Mouse (Mus musculus) limb, embryonic 11.5 days (tissue): ENCODE measurements around the gene Pgs1. TPM values are rescaled to one million over a fixed set of nuclear protein-coding genes. Genes with fewer than 3 reads are reported as not detected.

Experiments
- ATAC-seq: fragments of 200-750 bp; cut with Nextera tagmentation; 2 replicates; pipeline ENCODE4 v1.8.0; 2017; ENCODE audit warnings: low read depth; ENCODE audit not compliant: insufficient number of reproducible peaks, low FRiP score, low TSS enrichment
- DNase-seq: peaks from one replicate; pipeline ENCODE4 v3.0.0-alpha.2; 2015; ENCODE audit warnings: low spot score
- H3K27ac ChIP-seq: fragments of 300-500 bp; sonication (generic); replicated peaks from 2 replicates; pipeline ENCODE4 v1.5.1; 2014; ENCODE audit warnings: low read depth, mild to moderate bottlenecking, low read length
- H3K27me3 ChIP-seq: fragments of 300-500 bp; sonication (generic); 2 replicates; pipeline ENCODE4 v1.6.1; 2014; ENCODE audit warnings: mild to moderate bottlenecking, low read length, mixed read lengths; ENCODE audit not compliant: control insufficient read depth, insufficient read depth
- H3K36me3 ChIP-seq: fragments of 300-500 bp; sonication (generic); 2 replicates; pipeline ENCODE4 v1.6.1; 2014; ENCODE audit warnings: mild to moderate bottlenecking, low read length, moderate library complexity, mixed read lengths; ENCODE audit not compliant: control insufficient read depth, insufficient read depth
- H3K4me1 ChIP-seq: fragments of 300-500 bp; sonication (generic); 2 replicates; pipeline ENCODE4 v1.6.1; 2014; ENCODE audit warnings: low read length, mixed read lengths; ENCODE audit not compliant: control insufficient read depth, insufficient read depth
- H3K4me2 ChIP-seq: fragments of 300-500 bp; sonication (generic); 2 replicates; pipeline ENCODE4 v1.6.1; 2014; ENCODE audit warnings: low read depth, mild to moderate bottlenecking, moderate library complexity; ENCODE audit not compliant: severe bottlenecking
- H3K4me3 ChIP-seq: fragments of 300-500 bp; sonication (generic); 2 replicates; pipeline ENCODE4 v1.5.1; 2014; ENCODE audit warnings: low read depth, low read length
- H3K9ac ChIP-seq: fragments of 300-500 bp; sonication (generic); 2 replicates; pipeline ENCODE4 v1.6.1; 2014; ENCODE audit warnings: mild to moderate bottlenecking, low read length
- H3K9me3 ChIP-seq: fragments of 300-500 bp; sonication (generic); 2 replicates; pipeline ENCODE4 v1.6.1; 2016; ENCODE audit warnings: low read length; ENCODE audit not compliant: control insufficient read depth
- WGBS: fragments of 180-500 bp; shearing (Covaris S2); extraction: QIAGEN DNeasy Blood & Tissue Kit; methylation state at CpG from one replicate; pipeline ENCODE4 v1.1.7; 2014; 5-methylcytosine and 5-hydroxymethylcytosine counted together
- polyA plus RNA-seq: library from polyadenylated mRNA; unstranded; fragments of >200 nt; fragmentation: Nextera tagmentation; extraction: Ambion mirVana; gene quantifications from 2 replicates; pipeline ENCODE4 v1.2.1, GENCODE M21; 2014

Pgs1 gene
- polyA plus RNA-seq, 1 experiment from 2014 or later = 38.4 TPM

DNA sequence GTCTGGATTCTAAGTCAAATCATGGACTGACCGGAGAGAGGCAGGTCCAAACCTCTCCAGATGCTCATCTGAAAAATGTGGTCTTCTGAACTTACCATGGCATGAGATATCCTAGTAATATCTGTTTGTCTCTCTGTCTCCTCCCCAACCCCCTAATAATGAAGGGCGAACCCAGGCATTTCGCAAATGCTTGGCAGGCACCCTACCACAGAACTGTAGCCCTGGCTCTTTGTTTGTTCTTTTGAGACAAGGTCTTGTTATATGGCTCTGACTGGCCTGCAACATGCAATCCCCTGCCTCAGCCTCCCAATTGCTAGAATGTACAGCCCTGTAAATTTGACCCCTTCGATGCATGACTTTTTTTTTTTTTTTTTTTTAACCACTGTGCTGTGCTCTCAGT, 26.9 kb upstream of the Pgs1 start:
- peaks cover 26% of the 10 kb centered on the region for H3K4me1 ChIP-seq
- H3K9me3 ChIP-seq = no peaks in the 10 kb centered on the region
- DNase-seq (no peak), ATAC-seq (no peak)
- H3K27me3 ChIP-seq = no peaks in the 10 kb centered on the region
- no peak overlapping the region for H3K9ac ChIP-seq
- no peak overlapping the region for H3K4me2 ChIP-seq
- H3K27ac ChIP-seq = no peak overlapping the region
- no peak overlapping the region for H3K4me3 ChIP-seq
- 87% methylated on average over 4 of the region's 4 CpGs for WGBS
- H3K36me3 ChIP-seq = no peaks in the 10 kb centered on the region

DNA sequence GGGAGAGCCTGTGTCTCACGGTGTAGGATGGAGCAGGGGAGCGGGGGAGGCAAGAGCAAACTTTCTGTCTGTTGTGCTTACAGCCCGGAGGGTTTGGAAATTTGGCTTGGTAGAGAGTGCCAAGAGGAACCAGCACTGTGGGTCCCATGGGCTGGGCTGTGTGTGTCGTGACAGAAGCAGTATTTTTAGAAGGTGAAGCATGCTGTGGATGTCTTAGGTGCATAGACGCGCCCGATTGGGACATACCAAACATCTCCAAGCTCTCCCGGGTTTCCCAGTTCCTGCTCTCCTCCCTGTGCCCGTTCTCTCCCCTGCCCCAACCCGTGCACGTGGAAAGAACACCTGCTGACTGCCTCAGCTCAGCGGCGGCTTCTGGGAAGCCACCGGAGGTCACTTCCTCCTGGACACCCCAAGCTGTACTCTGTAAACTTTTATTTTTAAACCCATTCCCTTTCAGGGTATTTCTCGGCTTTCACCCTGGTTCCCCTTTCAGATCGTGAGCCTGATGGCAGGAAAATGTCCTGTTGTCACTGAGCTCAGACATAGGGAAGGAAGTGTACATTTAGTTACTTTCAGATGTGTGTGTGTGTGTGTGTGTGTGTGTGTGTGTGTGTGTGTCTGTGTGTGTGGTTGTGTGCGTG, 26.2 kb upstream of the Pgs1 start:
- Histone ChIP-seq H3K9me3 (no peaks in the 10 kb centered on the region), H3K36me3 (no peaks in the 10 kb centered on the region), H3K4me2 (no peak overlapping the region), H3K9ac (no peak overlapping the region), H3K4me1 (peaks cover 31% of the 10 kb centered on the region), H3K27me3 (no peaks in the 10 kb centered on the region), H3K27ac (no peak overlapping the region), H3K4me3 (no peak overlapping the region)
- WGBS = 58% methylated on average over 17 of the region's 17 CpGs
- DNase-seq (no peak), ATAC-seq (no peak)

DNA sequence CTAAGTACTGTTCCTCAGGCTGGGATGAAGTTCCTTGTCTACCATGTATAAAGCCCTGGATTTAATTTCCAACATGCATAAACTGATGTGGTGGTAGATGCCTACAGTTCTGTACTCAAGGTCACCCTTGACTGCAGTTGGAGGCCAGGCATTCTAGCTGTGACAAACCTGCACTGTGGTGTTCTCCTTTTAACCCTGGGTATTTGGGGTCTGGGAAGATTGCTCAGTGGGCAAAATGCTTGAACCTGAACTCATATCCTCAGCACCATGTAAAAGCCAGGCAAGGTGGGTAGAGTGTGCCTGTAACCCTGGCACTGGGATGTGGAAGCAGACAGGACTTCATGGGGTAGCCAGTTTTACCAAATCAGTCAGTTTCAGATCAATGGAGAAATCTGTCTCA, 25.5 kb upstream of the Pgs1 start:
- no peaks in the 10 kb centered on the region for H3K36me3 ChIP-seq
- H3K4me1 ChIP-seq = peaks cover 39% of the 10 kb centered on the region
- no peak overlapping the region for H3K4me2 ChIP-seq
- no peaks in the 10 kb centered on the region for H3K9me3 ChIP-seq
- no peak overlapping the region for H3K27ac ChIP-seq
- no peak for ATAC-seq
- DNase-seq = no peak
- no peak overlapping the region for H3K9ac ChIP-seq
- no peak overlapping the region for H3K4me3 ChIP-seq
- H3K27me3 ChIP-seq = no peaks in the 10 kb centered on the region

DNA sequence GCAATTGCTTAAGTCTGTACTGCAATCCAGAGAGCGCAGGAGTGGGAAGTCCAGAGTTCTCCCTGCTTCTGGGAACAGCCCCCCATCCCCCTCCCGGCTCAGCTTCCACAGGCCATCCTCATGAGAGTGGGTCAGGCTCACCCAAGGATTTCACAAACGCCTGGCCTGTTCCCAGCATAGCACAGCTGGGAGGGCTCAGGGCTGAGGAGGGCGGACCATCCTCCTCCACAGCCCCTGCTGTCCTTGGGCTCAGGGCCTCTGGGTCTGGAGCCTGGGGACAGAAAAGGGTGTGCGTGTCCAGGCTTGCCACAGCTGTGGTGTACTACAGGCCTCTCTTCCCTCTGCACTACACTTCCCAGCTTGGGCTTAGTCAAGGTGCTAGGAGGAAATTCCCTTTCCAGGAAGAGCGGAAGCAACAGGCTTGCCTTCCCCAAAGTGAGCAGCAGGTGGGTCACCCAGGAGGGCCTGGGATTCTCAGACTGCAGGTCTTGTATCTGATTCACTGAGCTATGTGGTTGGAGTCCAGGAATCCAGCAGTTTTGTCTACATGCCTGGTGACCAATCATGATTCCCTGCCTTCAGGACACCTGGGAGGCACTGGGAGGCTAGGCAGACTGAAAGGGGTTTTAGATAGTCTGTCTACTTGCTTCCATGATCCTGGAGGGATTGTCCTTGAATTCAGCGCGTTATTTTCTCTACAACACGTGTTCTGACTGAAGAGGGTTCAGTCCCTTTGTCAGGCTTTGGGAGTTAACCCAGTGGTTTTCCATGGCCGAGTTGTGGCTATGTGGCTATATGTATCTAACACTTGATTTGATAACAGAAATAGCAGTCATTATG, 23.6 kb upstream of the Pgs1 start:
- DNase-seq (peak; percentile 39), ATAC-seq (no peak)
- Histone ChIP-seq H3K4me1 (peaks cover 54% of the 10 kb centered on the region), H3K9me3 (no peaks in the 10 kb centered on the region), H3K9ac (peak overlapping the region; percentile 55), H3K4me3 (no peak overlapping the region), H3K4me2 (peak overlapping the region; percentile 88), H3K27me3 (peaks cover 5% of the 10 kb centered on the region), H3K27ac (peak overlapping the region; percentile 75), H3K36me3 (no peaks in the 10 kb centered on the region)
- 43% methylated on average over 10 of the region's 10 CpGs for WGBS

DNA sequence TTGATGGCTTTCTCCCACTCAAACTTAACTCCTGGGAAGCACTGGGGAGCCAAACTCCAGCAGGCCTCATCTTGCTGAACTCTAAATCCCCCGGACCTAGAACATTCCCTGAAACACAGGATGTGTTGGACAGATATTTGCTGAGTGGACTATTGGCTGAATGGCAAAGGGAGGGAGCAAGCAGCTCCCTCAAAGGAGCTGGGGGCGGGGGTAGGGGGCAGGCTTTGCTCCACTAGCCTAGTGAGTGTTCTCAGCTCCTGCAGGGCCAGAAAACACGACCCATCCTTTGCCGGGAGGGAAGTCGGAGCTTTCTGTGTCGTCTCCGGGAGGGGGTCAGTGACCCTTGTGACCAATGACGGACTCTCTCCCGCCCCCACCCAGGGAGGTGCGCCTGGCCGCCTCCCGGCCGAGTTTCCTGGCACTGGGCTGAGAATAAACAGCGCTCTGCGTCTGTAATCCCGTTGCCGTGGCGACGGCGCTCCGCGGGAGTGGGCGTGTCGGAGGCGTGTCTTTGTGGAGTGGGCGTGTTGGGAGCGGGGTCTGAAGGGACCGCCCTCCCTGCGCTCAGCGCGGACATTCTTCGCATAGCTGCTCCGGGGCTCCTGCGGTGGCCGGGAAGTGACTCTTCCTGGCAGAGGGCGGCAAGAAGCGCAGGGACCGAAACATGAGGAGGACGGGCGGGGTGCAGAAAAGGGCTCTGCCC, 22.9 kb upstream of the Pgs1 start:
- Histone ChIP-seq H3K4me2 (peak overlapping the region; percentile 88), H3K36me3 (no peaks in the 10 kb centered on the region), H3K9ac (peak overlapping the region; percentile 63), H3K27me3 (peaks cover 10% of the 10 kb centered on the region), H3K9me3 (no peaks in the 10 kb centered on the region), H3K4me3 (peak overlapping the region; percentile 25), H3K27ac (peak overlapping the region; percentile 75), H3K4me1 (peaks cover 58% of the 10 kb centered on the region)
- DNase-seq (peak; percentile 100), ATAC-seq (peak; percentile 84)
- WGBS = under 1% methylated on average over 40 of the region's 40 CpGs

DNA sequence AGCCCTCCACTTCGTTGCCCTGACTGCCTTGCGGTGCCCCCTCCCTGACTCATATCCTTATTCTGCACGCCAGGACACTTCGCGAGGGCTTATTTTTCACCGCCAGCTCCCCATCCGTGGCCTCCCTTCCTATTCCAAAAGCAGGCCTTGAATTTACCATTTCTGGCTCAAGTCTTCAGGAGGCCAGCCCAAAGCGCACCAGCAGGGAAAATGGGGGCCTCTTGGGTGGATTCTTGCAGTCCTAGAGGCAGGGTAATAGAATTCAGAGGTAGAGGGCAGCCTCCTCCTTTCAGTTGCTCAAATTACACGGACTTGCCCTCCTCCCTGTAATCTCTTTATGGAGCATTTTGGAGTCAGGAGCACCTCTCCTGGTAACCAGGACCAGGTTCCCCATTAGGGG, 22.2 kb upstream of the Pgs1 start:
- Histone ChIP-seq H3K9ac (peak overlapping the region; percentile 63; the same call in 1 of the 2 replicates), H3K27ac (peak overlapping the region; percentile 75), H3K4me1 (peaks cover 57% of the 10 kb centered on the region), H3K9me3 (no peaks in the 10 kb centered on the region), H3K27me3 (peaks cover 10% of the 10 kb centered on the region), H3K4me3 (peak overlapping the region; percentile 25), H3K4me2 (peak overlapping the region; percentile 88), H3K36me3 (no peaks in the 10 kb centered on the region)
- DNase-seq = peak; percentile 45
- no peak; the same call in 1 of the 2 replicates for ATAC-seq
- 0% methylated on average over 9 of the region's 9 CpGs for WGBS

DNA sequence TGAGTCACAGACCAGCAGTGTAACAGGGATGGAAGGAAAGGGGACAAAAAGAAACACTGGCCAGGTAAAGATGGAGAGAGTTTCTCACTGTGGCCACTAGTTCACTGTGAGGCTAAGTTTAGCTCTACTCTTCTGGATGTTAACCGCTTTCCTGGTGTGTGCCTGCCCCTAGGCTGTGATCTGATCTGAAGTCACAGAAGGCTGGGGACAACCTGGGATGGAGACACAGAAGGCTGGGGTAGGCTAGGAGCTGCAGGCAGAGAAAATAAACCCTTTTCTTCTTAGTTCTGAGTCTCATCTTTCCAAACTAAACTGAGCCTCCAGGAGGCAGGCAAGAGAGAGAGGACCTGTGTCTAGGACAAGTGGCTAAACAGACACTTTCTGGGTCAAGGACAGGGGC, 21.8 kb upstream of the Pgs1 start:
- H3K4me3 ChIP-seq = no peak overlapping the region
- H3K9ac ChIP-seq = peak overlapping the region; percentile 7; the same call in 1 of the 2 replicates
- no peaks in the 10 kb centered on the region for H3K9me3 ChIP-seq
- peaks cover 10% of the 10 kb centered on the region for H3K27me3 ChIP-seq
- no peaks in the 10 kb centered on the region for H3K36me3 ChIP-seq
- peak overlapping the region; percentile 75 for H3K27ac ChIP-seq
- H3K4me1 ChIP-seq = peaks cover 57% of the 10 kb centered on the region
- DNase-seq = peak; percentile 37
- H3K4me2 ChIP-seq = peak overlapping the region; percentile 15; the same call in 1 of the 2 replicates
- WGBS = 0% methylated on average over 1 of the region's 1 CpGs
- ATAC-seq = no peak

DNA sequence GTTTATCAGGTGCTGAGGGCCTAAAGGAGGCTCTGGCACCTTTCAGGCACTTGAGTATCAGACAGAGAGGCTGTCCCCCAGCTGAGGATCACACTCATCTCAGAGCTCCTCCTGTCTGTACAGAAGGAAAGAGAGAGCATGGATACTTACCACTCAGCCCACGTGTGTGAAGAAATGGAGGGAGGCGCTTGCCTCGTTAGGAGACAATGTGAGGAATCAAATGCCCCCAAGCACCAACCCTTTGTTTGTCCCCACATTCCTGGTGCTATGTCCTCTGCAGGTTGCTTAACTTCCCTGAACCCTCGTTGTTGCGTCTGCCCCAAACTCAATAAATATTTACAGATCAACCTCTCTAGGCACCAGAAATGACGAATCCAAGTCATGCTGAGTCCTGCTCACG, 21.0 kb upstream of the Pgs1 start:
- Histone ChIP-seq H3K4me2 (peak overlapping the region; percentile 7; the same call in 1 of the 2 replicates), H3K9ac (no peak overlapping the region), H3K27ac (no peak overlapping the region), H3K4me3 (no peak overlapping the region), H3K27me3 (peaks cover 10% of the 10 kb centered on the region), H3K4me1 (peaks cover 57% of the 10 kb centered on the region), H3K9me3 (no peaks in the 10 kb centered on the region), H3K36me3 (no peaks in the 10 kb centered on the region)
- ATAC-seq (no peak), DNase-seq (no peak)
- WGBS = 31% methylated on average over 7 of the region's 7 CpGs
